8 mouse cellular contexts compared by ENCODE assay signal in the genomic region with DNA sequence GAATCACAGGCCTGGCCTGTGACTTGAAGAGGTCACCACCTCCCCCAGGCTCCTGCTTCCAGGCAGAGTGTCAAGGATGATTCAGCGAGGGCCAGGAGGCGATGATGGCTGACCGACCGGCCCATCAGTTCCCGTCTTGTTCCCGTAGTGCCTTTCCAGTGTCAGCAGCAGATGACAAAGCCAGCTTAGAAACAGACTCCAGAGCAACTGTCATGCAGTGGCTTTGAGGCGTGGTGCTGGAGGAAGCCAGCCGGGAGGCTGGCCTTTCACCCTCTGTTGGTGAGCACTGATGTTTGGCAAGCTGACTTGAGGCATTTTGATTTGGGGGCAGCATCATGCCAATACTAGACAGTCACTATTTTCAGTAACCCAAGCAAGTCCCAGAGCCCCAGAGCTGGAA. TPM values are rescaled to one million over a fixed set of nuclear protein-coding genes. Genes with fewer than 3 reads are reported as not detected.
DNase-seq lines count a peak whose midpoint lies in the region; ATAC-seq and TF ChIP-seq lines count a peak whose summit lies in the region.

No protein-coding gene starts in this region.

- no peaks in the 10 kb centered on the region for H3K9me3 ChIP-seq in heart, embryonic 12.5 days (replicated peaks)
- no peaks in the 10 kb centered on the region for H3K9me3 ChIP-seq in embryonic facial prominence, embryonic 14.5 days (ENCODE audit: control insufficient read depth, low read length)
- H3K9me3 ChIP-seq in hindbrain, embryonic 15.5 days, result no peaks in the 10 kb centered on the region
- no peaks in the 10 kb centered on the region for H3K9me3 ChIP-seq in neural tube, embryonic 12.5 days

- H3K27ac ChIP-seq in heart, embryonic 12.5 days (ENCODE audit: poor library complexity, severe bottlenecking), result no peak overlapping the region
- H3K27ac ChIP-seq in embryonic facial prominence, embryonic 14.5 days (replicated peaks; ENCODE audit: low read depth, low read length), result no peak overlapping the region
- 0 out of 2 replicates have a peak overlapping the region, but pooled peaks have one; percentile 7 for H3K27ac ChIP-seq in hindbrain, embryonic 15.5 days (replicated peaks)
- no peak overlapping the region for H3K27ac ChIP-seq in neural tube, embryonic 12.5 days

- no peak for ATAC-seq in heart, embryonic 12.5 days (ENCODE audit: insufficient number of reproducible peaks, low FRiP score)
- ATAC-seq in embryonic facial prominence, embryonic 14.5 days (ENCODE audit: low read depth), result no peak
- no peak for ATAC-seq in hindbrain, embryonic 15.5 days (ENCODE audit: low FRiP score, low read depth)
- no peak for ATAC-seq in neural tube, embryonic 12.5 days (ENCODE audit: low FRiP score, low read depth)

- H3K4me3 ChIP-seq in heart, embryonic 12.5 days, result no peak overlapping the region
- no peak overlapping the region for H3K4me3 ChIP-seq in C2C12 (ENCODE audit: insufficient read depth, poor library complexity, severe bottlenecking)
- H3K4me3 ChIP-seq in embryonic facial prominence, embryonic 14.5 days (ENCODE audit: low read depth, low read length), result no peak overlapping the region
- 0 out of 2 replicates have a peak overlapping the region, but pooled peaks have one; percentile 6 for H3K4me3 ChIP-seq in hindbrain, embryonic 15.5 days
- no peak overlapping the region for H3K4me3 ChIP-seq in neural tube, embryonic 12.5 days

- 18% methylated on average over 8 of the region's 8 CpGs for WGBS in heart, embryonic 12.5 days
- 45% methylated on average over 8 of the region's 8 CpGs for WGBS in embryonic facial prominence, embryonic 14.5 days
- WGBS in hindbrain, embryonic 15.5 days, result 13% methylated on average over 8 of the region's 8 CpGs
- WGBS in neural tube, embryonic 12.5 days, result 14% methylated on average over 8 of the region's 8 CpGs

- H3K27me3 ChIP-seq in heart, embryonic 12.5 days (replicated peaks), result peaks cover 61% of the 10 kb centered on the region
- H3K27me3 ChIP-seq in C2C12 (ENCODE audit: control insufficient read depth, insufficient read depth, insufficient read length), result no peaks in the 10 kb centered on the region
- no peaks in the 10 kb centered on the region for H3K27me3 ChIP-seq in embryonic facial prominence, embryonic 14.5 days (replicated peaks; ENCODE audit: control insufficient read depth, insufficient read depth, low read length)
- no peaks in the 10 kb centered on the region for H3K27me3 ChIP-seq in hindbrain, embryonic 15.5 days
- 0 out of 2 replicates have a peak, but pooled peaks cover 8% of the 10 kb centered on the region for H3K27me3 ChIP-seq in neural tube, embryonic 12.5 days (replicated peaks)

- H3K79me2 ChIP-seq in C2C12 (ENCODE audit: control insufficient read depth, insufficient read depth), result peaks cover 88% of the 10 kb centered on the region

- H3K79me3 ChIP-seq in C2C12 (ENCODE audit: low read depth), result peaks cover 60% of the 10 kb centered on the region

- H3K4me2 ChIP-seq in heart, embryonic 12.5 days, result no peak overlapping the region
- peak overlapping the region; percentile 95 for H3K4me2 ChIP-seq in embryonic facial prominence, embryonic 14.5 days (ENCODE audit: low read depth, low read length)
- H3K4me2 ChIP-seq in hindbrain, embryonic 15.5 days, result peak overlapping the region; percentile 91
- peak overlapping the region; percentile 93 for H3K4me2 ChIP-seq in neural tube, embryonic 12.5 days (replicated peaks)

- 0 out of 2 replicates have a peak, but pooled peaks cover 3% of the 10 kb centered on the region for H3K36me3 ChIP-seq in heart, embryonic 12.5 days
- H3K36me3 ChIP-seq in C2C12 (ENCODE audit: control insufficient read depth, insufficient read depth), result peaks cover 65% of the 10 kb centered on the region
- H3K36me3 ChIP-seq in embryonic facial prominence, embryonic 14.5 days (ENCODE audit: control insufficient read depth, insufficient read depth, low read length), result peaks cover 58% of the 10 kb centered on the region
- H3K36me3 ChIP-seq in hindbrain, embryonic 15.5 days, result no peaks in the 10 kb centered on the region; the same call in none of the 2 replicates
- peaks cover 35% of the 10 kb centered on the region for H3K36me3 ChIP-seq in neural tube, embryonic 12.5 days

- no peak overlapping the region for H3K9ac ChIP-seq in heart, embryonic 12.5 days
- no peak overlapping the region for H3K9ac ChIP-seq in embryonic facial prominence, embryonic 14.5 days (ENCODE audit: low read depth, low read length)
- H3K9ac ChIP-seq in hindbrain, embryonic 15.5 days, result peak overlapping the region; percentile 6; the same call in 1 of the 2 replicates
- no peak overlapping the region for H3K9ac ChIP-seq in neural tube, embryonic 12.5 days

- peak; percentile 49 to 72 for DNase-seq in heart, adult 18-20 months
- peak; percentile 36 for DNase-seq in embryonic facial prominence, embryonic 14.5 days (ENCODE audit: low spot score)
- DNase-seq in thymus, postnatal 25 days, result no peak
- no peak for DNase-seq in right cerebral cortex, postnatal 25 days

- H3K4me1 ChIP-seq in heart, embryonic 12.5 days (replicated peaks), result peaks cover 85% of the 10 kb centered on the region
- peaks cover 68% of the 10 kb centered on the region for H3K4me1 ChIP-seq in embryonic facial prominence, embryonic 14.5 days (ENCODE audit: control insufficient read depth, insufficient read depth, low read length)
- peaks cover 91% of the 10 kb centered on the region for H3K4me1 ChIP-seq in hindbrain, embryonic 15.5 days (replicated peaks)
- peaks cover 92% of the 10 kb centered on the region for H3K4me1 ChIP-seq in neural tube, embryonic 12.5 days

- no peak overlapping the region for H3ac ChIP-seq in C2C12 (ENCODE audit: control insufficient read depth, insufficient read length, low read depth)

- TF ChIP-seq CTCF in C2C12 (IDR thresholded peaks at IDR 0.05; ENCODE audit: control insufficient read depth, insufficient read depth, insufficient read length), result no peak

TF ChIP-seq in C2C12, 6 proteins besides CTCF, POLR2A, EP300 and RAD21:
- TF ChIP-seq MYOD1 (IDR thresholded peaks at IDR 0.05; ENCODE audit: control insufficient read depth, insufficient read length, low read depth), result peak; percentile 7
- TF ChIP-seq MAX (IDR thresholded peaks at IDR 0.05), result peak; percentile 25
- no peak for TF ChIP-seq MYOG (IDR thresholded peaks at IDR 0.05; ENCODE audit: control insufficient read depth, extremely low read depth, insufficient read length)

RNA-seq across cellular contexts. Expression of a gene that starts 6.3 kb away (rescaled TPM):
- total RNA-seq in heart, adult 18-20 months (2021), result 10 to 100 TPM; 15.2 to 21.9 TPM
- polyA plus RNA-seq in heart, embryonic 12.5 days (2016; fragmentation: Nextera tagmentation; extraction: Ambion mirVana), result 12.7 and 12.8 TPM in 2 replicates
- 39.1 TPM for polyA plus RNA-seq in C2C12 (2012; fragmentation: generic; extraction: Trizol)
- polyA plus RNA-seq in embryonic facial prominence, embryonic 14.5 days (2014; fragmentation: Nextera tagmentation; extraction: Ambion mirVana), result 25.5 and 31.4 TPM in 2 replicates
- 23.6 and 28.8 TPM in 2 replicates for polyA plus RNA-seq in hindbrain, embryonic 15.5 days (2015; fragmentation: Nextera tagmentation; extraction: Ambion mirVana)
- polyA plus RNA-seq in neural tube, embryonic 12.5 days (2016; fragmentation: Nextera tagmentation; extraction: Ambion mirVana), result 55.5 and 58.7 TPM in 2 replicates

Comparison
In these comparisons a context has a peak if more than half of its experiments do, and no peak if none do; other contexts are left out.
1. DNase-seq: peak in heart, adult 18-20 months (2 of 2) and embryonic facial prominence, embryonic 14.5 days (single experiment); none in thymus, postnatal 25 days (single experiment) and right cerebral cortex, postnatal 25 days (single experiment).